Mouse (Mus musculus): ENCODE results near the gene Kcnma1.

DNA sequence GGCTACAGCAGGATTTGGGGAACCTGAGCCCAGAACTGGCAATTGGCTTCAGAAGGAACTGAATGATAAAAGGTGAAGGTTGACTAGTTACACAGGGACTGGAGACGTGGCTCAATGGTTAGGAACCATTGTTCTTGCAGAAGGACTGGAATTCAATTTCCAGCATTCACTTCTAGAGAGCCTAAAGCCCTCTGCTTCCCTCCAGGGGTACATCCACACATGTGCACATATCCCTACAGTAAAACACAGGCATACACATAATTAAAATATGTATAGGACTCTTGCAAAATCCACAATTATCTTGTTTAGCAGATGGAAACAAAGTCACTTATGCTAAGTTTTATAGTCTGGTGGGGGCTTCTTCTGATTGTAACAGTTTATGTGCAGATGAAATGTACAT lies 485.1 kb downstream of the Kcnma1 start:
- TF ChIP-seq CTCF (IDR thresholded peaks at IDR 0.05; ENCODE audit: borderline replicate concordance, control insufficient read depth, extremely low read depth, insufficient read depth, low read length, poor library complexity) (no peak), POLR2A (IDR thresholded peaks at IDR 0.05; ENCODE audit: control insufficient read depth, extremely low read depth, insufficient read depth, low read length, poor library complexity) (no peak)
